In genomic region chr9:80155277-80155676, GRCm38 (mm10) we compare ENCODE assay signal across 8 mouse cellular contexts. TPM values are rescaled to one million over a fixed set of nuclear protein-coding genes. Genes with fewer than 3 reads are reported as not detected.
DNase-seq lines count a peak whose midpoint lies in the region; ATAC-seq and TF ChIP-seq lines count a peak whose summit lies in the region.

No protein-coding gene starts in this region.

- no peaks in the 10 kb centered on the region for H3K4me1 ChIP-seq in heart, embryonic 14.5 days (ENCODE audit: control insufficient read depth in 2 of 2, insufficient read depth in 2 of 2, low read length in 2 of 2)
- H3K4me1 ChIP-seq in intestine, postnatal 0 days (replicated peaks; ENCODE audit: control insufficient read depth, insufficient read depth, low read length), result 0 out of 2 replicates have a peak, but pooled peaks cover 3% of the 10 kb centered on the region
- no peaks in the 10 kb centered on the region; the same call in 1 of the 2 replicates for H3K4me1 ChIP-seq in thymus, adult 2 months (replicated peaks; ENCODE audit: control insufficient read depth, insufficient read depth, low read length)
- H3K4me1 ChIP-seq in intestine, embryonic 16.5 days (ENCODE audit: control insufficient read depth, insufficient read depth, low read length), result no peaks in the 10 kb centered on the region

- no peaks in the 10 kb centered on the region for H3K27me3 ChIP-seq in heart, embryonic 14.5 days (ENCODE audit: control insufficient read depth, insufficient read depth, low read length)
- no peaks in the 10 kb centered on the region for H3K27me3 ChIP-seq in intestine, postnatal 0 days (replicated peaks; ENCODE audit: control insufficient read depth, insufficient read depth, low read length)
- no peaks in the 10 kb centered on the region for H3K27me3 ChIP-seq in thymus, adult 2 months (ENCODE audit: control insufficient read depth, insufficient read depth, low read length)
- H3K27me3 ChIP-seq in intestine, embryonic 16.5 days (replicated peaks; ENCODE audit: control insufficient read depth, insufficient read depth, low read length), result no peaks in the 10 kb centered on the region

- no peak for TF ChIP-seq CTCF in intestine, postnatal 0 days (IDR thresholded peaks at IDR 0.05; ENCODE audit: low read depth)
- TF ChIP-seq CTCF in thymus, adult 2 months (IDR thresholded peaks at IDR 0.05; ENCODE audit: borderline replicate concordance, control insufficient read depth, extremely low read depth, insufficient read depth, low read length, poor library complexity), result no peak

- DNase-seq in ES-CJ7 (ENCODE audit: low read depth, low spot score), result peak; percentile 30
- peak; percentile 50 for DNase-seq in adrenal gland, postnatal 10 days
- peak; percentile 79 for DNase-seq in kidney, postnatal 14 days
- peak; percentile 79 for DNase-seq in lung, postnatal 10 days
- no peak for DNase-seq in thymus, adult 2 months

- no peaks in the 10 kb centered on the region for H3K9me3 ChIP-seq in heart, embryonic 14.5 days (ENCODE audit: control insufficient read depth, low read length)
- H3K9me3 ChIP-seq in intestine, postnatal 0 days (ENCODE audit: control insufficient read depth), result no peaks in the 10 kb centered on the region
- no peaks in the 10 kb centered on the region for H3K9me3 ChIP-seq in intestine, embryonic 16.5 days (ENCODE audit: control insufficient read depth, low read length)

- no peak for TF ChIP-seq POLR2A in thymus, adult 2 months (IDR thresholded peaks at IDR 0.05; ENCODE audit: control insufficient read depth, extremely low read depth, insufficient read depth, low read length, poor library complexity)

- 0 out of 4 replicates have a peak overlapping the region, but pooled peaks of 1 of the 2 experiments have one; percentile 33 for H3K27ac ChIP-seq in heart, embryonic 14.5 days (replicated peaks in 1 of 2; ENCODE audit: control insufficient read depth in 1 of 2, insufficient read depth in 1 of 2, low read depth in 2 of 2, low read length in 2 of 2)
- no peak overlapping the region for H3K27ac ChIP-seq in intestine, postnatal 0 days (ENCODE audit: low read depth, low read length)
- no peak overlapping the region for H3K27ac ChIP-seq in thymus, adult 2 months (ENCODE audit: control insufficient read depth, insufficient read depth, low read length)
- H3K27ac ChIP-seq in intestine, embryonic 16.5 days (ENCODE audit: low read length), result no peak overlapping the region

- H3K4me3 ChIP-seq in heart, embryonic 14.5 days (ENCODE audit: control insufficient read depth in 1 of 2, insufficient read depth in 1 of 2, low read depth in 1 of 2, low read length in 2 of 2), result no peak overlapping the region
- no peak overlapping the region for H3K4me3 ChIP-seq in intestine, postnatal 0 days (ENCODE audit: low read depth, low read length)
- H3K4me3 ChIP-seq in thymus, adult 2 months (ENCODE audit: control insufficient read depth, insufficient read depth, low read length), result no peak overlapping the region
- no peak overlapping the region for H3K4me3 ChIP-seq in intestine, embryonic 16.5 days (ENCODE audit: low read length)

- 0 out of 2 replicates have a peak, but pooled peaks have one; percentile 38 for ATAC-seq in heart, embryonic 14.5 days (ENCODE audit: insufficient number of reproducible peaks, insufficient read depth, low FRiP score, low read depth)
- ATAC-seq in intestine, postnatal 0 days, result no peak
- ATAC-seq in intestine, embryonic 16.5 days, result no peak

- H3K9ac ChIP-seq in heart, embryonic 14.5 days (ENCODE audit: low read length), result no peak overlapping the region
- no peak overlapping the region for H3K9ac ChIP-seq in intestine, postnatal 0 days (ENCODE audit: low read depth, low read length)
- no peak overlapping the region for H3K9ac ChIP-seq in intestine, embryonic 16.5 days (ENCODE audit: low read depth, low read length)

- 87% methylated on average over 5 of the region's 5 CpGs for WGBS in heart, embryonic 14.5 days
- WGBS in intestine, postnatal 0 days, result 75% methylated on average over 5 of the region's 5 CpGs
- 76% methylated on average over 5 of the region's 5 CpGs for WGBS in thymus, adult 2 months
- 76% methylated on average over 5 of the region's 5 CpGs for WGBS in intestine, embryonic 16.5 days

- peaks cover 24% of the 10 kb centered on the region for H3K36me3 ChIP-seq in heart, embryonic 14.5 days (ENCODE audit: control insufficient read depth, insufficient read depth, low read length)
- no peaks in the 10 kb centered on the region for H3K36me3 ChIP-seq in intestine, postnatal 0 days (ENCODE audit: control insufficient read depth, insufficient read depth)
- no peaks in the 10 kb centered on the region for H3K36me3 ChIP-seq in thymus, adult 2 months (ENCODE audit: control insufficient read depth, insufficient read depth, low read length)
- H3K36me3 ChIP-seq in intestine, embryonic 16.5 days (ENCODE audit: control insufficient read depth, insufficient read depth, low read length), result no peaks in the 10 kb centered on the region

- H3K4me2 ChIP-seq in heart, embryonic 14.5 days (ENCODE audit: low read length), result no peak overlapping the region
- H3K4me2 ChIP-seq in intestine, postnatal 0 days (replicated peaks; ENCODE audit: low read depth), result no peak overlapping the region
- no peak overlapping the region for H3K4me2 ChIP-seq in intestine, embryonic 16.5 days (ENCODE audit: low read depth, low read length)

RNA-seq across cellular contexts. Expression of gene Myo6, which starts 9.6 kb away (rescaled TPM):
- total RNA-seq in adrenal gland, postnatal 10 days (2021), result 10 to 100 TPM; 25.1 to 32.3 TPM
- 14.7 and 15.2 TPM in 2 replicates for polyA plus RNA-seq in heart, embryonic 14.5 days (2014; fragmentation: Nextera tagmentation; extraction: Ambion mirVana)
- polyA plus RNA-seq in intestine, postnatal 0 days (2015; fragmentation: Nextera tagmentation; extraction: Ambion mirVana), result 50.9 and 65.5 TPM in 2 replicates
- polyA plus RNA-seq in thymus, adult 2 months (2012; rRNA removed), result 4.1 and 6.0 TPM in 2 replicates
- polyA plus RNA-seq in intestine, embryonic 16.5 days (2015; fragmentation: Nextera tagmentation; extraction: Ambion mirVana), result 72.7 and 77.2 TPM in 2 replicates
